Mouse (Mus musculus) stomach, embryonic 14.5 days (tissue): Measurements from ENCODE around the gene Zfp986. TPM values are rescaled to one million over a fixed set of nuclear protein-coding genes. Genes with fewer than 3 reads are reported as not detected.
"Not testable (repeated sequence)": the region's sequence is repeated elsewhere in the genome, so short reads cannot be mapped to it uniquely, and the experiment has no call there.

Experiments
- ATAC-seq: fragments of 200-750 bp; cut with Nextera tagmentation; 2 replicates; pipeline ENCODE4 v1.8.0; 2017; ENCODE audit warnings: low read depth, moderate TSS enrichment; ENCODE audit not compliant: insufficient number of reproducible peaks, insufficient read depth, low FRiP score
- H3K27ac ChIP-seq: fragments of 300-500 bp; sonication (generic); 2 replicates; pipeline ENCODE4 v1.5.1; 2014; ENCODE audit warnings: mild to moderate bottlenecking, low read length, moderate library complexity, mixed read lengths
- H3K27me3 ChIP-seq: fragments of 300-500 bp; sonication (generic); 2 replicates; pipeline ENCODE4 v1.6.1; 2014; ENCODE audit warnings: low read length, control low read depth, mixed read lengths; ENCODE audit not compliant: control insufficient read depth, insufficient read depth
- H3K36me3 ChIP-seq: fragments of 300-500 bp; sonication (generic); 2 replicates; pipeline ENCODE4 v1.6.1; 2014; ENCODE audit warnings: mild to moderate bottlenecking, control low read depth, low read length, moderate library complexity, mixed read lengths; ENCODE audit not compliant: control insufficient read depth, insufficient read depth
- H3K4me1 ChIP-seq: fragments of 300-500 bp; sonication (generic); 2 replicates; pipeline ENCODE4 v1.6.1; 2014; ENCODE audit warnings: low read length, control low read depth, mixed read lengths; ENCODE audit not compliant: control insufficient read depth, insufficient read depth
- H3K4me2 ChIP-seq: fragments of 300-500 bp; sonication (generic); replicated peaks from 2 replicates; pipeline ENCODE4 v1.6.1; 2014; ENCODE audit warnings: low read depth, low read length, control low read depth
- H3K4me3 ChIP-seq: fragments of 300-500 bp; sonication (generic); 2 replicates; pipeline ENCODE4 v1.5.1; 2014; ENCODE audit warnings: low read depth, low read length, control low read depth
- H3K9ac ChIP-seq: fragments of 300-500 bp; sonication (generic); replicated peaks from 2 replicates; pipeline ENCODE4 v1.6.1; 2014; ENCODE audit warnings: low read depth, mild to moderate bottlenecking, control low read depth, low read length, moderate library complexity, mixed read lengths
- H3K9me3 ChIP-seq: fragments of 300-500 bp; sonication (generic); 2 replicates; pipeline ENCODE4 v1.6.1; 2016; ENCODE audit warnings: low read depth, low read length, control low read depth; ENCODE audit not compliant: control insufficient read depth
- WGBS: fragments of 180-500 bp; shearing (Covaris S2); extraction: QIAGEN DNeasy Blood & Tissue Kit; methylation state at CpG from one replicate; pipeline ENCODE4 v1.1.7; 2014; 5-methylcytosine and 5-hydroxymethylcytosine counted together
- polyA plus RNA-seq: library from polyadenylated mRNA; unstranded; fragments of >200 nt; fragmentation: Nextera tagmentation; extraction: Ambion mirVana; gene quantifications from 2 replicates; pipeline ENCODE4 v1.2.1, GENCODE M21; 2014

Gene Zfp986
- polyA plus RNA-seq, 1 experiment from 2014 or later: not detected

GRCm38 (mm10) chr4:145848891-145849214 is 19.7 kb upstream of the Zfp986 start:
- not testable (repeated sequence) for H3K9ac ChIP-seq, H3K27me3 ChIP-seq, H3K36me3 ChIP-seq, H3K4me2 ChIP-seq, H3K4me1 ChIP-seq, ATAC-seq, H3K4me3 ChIP-seq, H3K9me3 ChIP-seq, H3K27ac ChIP-seq
- 80% methylated on average over 3 of the region's 3 CpGs for WGBS

DNA sequence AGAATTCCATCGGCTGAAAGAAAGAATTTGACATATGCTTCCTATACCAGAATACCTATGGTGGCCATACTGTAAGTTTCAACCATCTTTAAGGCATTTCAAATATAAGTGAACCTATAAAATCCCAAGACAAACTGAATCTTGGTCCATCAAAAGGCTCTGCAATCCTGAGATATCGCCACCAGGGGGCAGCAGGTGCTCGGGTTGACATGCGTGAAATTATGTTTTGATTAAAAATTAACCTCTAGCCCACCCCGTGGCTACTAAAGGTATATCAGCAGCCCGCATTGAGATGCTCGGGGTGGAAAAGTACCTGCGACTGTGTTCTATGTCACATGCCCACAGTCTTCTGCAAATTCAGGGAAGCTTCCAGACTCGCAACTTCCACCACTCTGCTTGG is 17.2 kb upstream of the Zfp986 start:
- not testable (repeated sequence) for H3K9ac ChIP-seq, H3K4me3 ChIP-seq, H3K27ac ChIP-seq, ATAC-seq, H3K4me1 ChIP-seq, H3K36me3 ChIP-seq, H3K27me3 ChIP-seq, H3K9me3 ChIP-seq, H3K4me2 ChIP-seq
- 62% methylated on average over 6 of the region's 9 CpGs for WGBS

GRCm38 (mm10) chr4:145863872-145864271 is 4.7 kb upstream of the Zfp986 start:
- 87% methylated on average over 5 of the region's 8 CpGs for WGBS
- H3K4me1 ChIP-seq, ATAC-seq: not testable (repeated sequence)

More at GRCm38 (mm10) chr4:145863872-145864271, 4.7 kb upstream of the Zfp986 start:
- not testable (repeated sequence) for H3K4me2 ChIP-seq, H3K36me3 ChIP-seq, H3K27ac ChIP-seq, H3K27me3 ChIP-seq, H3K9me3 ChIP-seq, H3K4me3 ChIP-seq, H3K9ac ChIP-seq

Other genes with a start within 250 kb of the Zfp986 start
- 0.24 TPM in 1 of 2 replicates, not detected in the other for gene Zfp980, start 198.1 kb upstream of the Zfp986 start, polyA plus RNA-seq
- gene Zfp987, start 228.5 kb downstream of the Zfp986 start, polyA plus RNA-seq: 0.18 and 0.32 TPM in 2 replicates